Mouse (Mus musculus) adrenal gland, postnatal 36 days (tissue): ENCODE measurements around the gene Ptcra. TPM values are rescaled to one million over a fixed set of nuclear protein-coding genes. Genes with fewer than 3 reads are reported as not detected.
A peak's percentile ranks its signal among the peaks of the same experiment; 100 is the strongest.
"Not testable (repeated sequence)": the region's sequence is repeated elsewhere in the genome, so short reads cannot be mapped to it uniquely, and the experiment has no call there.

Source experiments
- DNase-seq, 2 experiments: peaks; one replicate each; pipeline ENCODE4 v3.0.0; 2021; ENCODE audit warnings: mixed read lengths in 1 of 2
- long read RNA-seq, 2 experiments: library from polyadenylated mRNA; stranded (forward); transcript quantifications; one replicate each; pipeline ENCODE4 v2.0.0; 2021; ENCODE audit warnings: borderline sequencing depth in 2 of 2
- total RNA-seq, 2 experiments: library from RNA; stranded (reverse); gene quantifications; 2 replicates each; pipeline ENCODE4 v1.2.3; 2021

Gene Ptcra
- total RNA-seq, result not detected
- long read RNA-seq, experiment 1, partial matches to known transcripts, result 0 of 1 reads
- long read RNA-seq, experiment 1, other reads (novel, unspliced or antisense), result 1 of 1 reads
- long read RNA-seq, experiment 2, result 0 reads

DNA sequence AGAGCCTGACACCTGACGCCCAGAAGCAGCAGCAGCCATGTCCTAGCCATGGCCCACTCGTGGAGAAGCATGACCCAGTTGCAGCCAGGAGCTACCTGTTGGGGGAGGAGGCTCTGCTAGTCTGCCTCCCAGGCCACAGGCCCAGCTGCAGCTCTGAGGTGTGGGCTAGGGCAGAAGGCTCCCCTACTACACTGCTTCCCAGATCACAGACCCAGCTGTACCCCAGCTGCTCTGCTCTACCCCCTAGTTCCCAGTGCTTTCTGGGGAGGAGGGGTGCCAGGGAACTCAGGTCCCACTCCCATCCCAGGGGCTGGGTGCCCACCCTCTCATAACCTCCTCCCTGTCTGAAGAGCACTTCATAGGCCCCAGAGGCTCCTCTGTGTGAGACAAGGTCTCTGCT, at the start of gene Ptcra:
Gene Ptcra (minus strand): TSS at position 169 of the 400 bp plus-strand sequence.
- no peak for DNase-seq

DNA sequence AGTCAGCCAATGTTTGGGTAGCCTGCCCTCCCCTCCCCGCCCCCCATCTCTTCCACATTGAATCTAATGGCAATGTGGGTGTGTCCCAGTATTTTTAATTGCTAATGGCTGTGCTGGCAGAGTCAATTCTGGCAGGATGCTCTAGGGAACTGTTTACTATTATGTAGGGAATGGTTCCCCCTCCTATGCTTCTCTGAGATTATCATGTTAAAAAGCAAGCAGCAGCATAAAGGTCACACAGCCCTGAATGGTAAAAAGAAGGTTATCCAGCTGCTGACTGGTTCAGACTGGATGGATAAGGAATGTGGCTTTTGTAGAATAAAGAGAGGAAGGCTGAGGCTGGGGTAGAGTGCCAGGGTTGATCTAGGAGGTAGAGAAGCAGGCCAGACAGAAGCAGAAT, 48.9 kb upstream of the Ptcra start:
- DNase-seq, result no peak

- DNase-seq, result no peak
Observed at GRCm38 (mm10) chr17:46810672-46811071, 47.2 kb upstream of the Ptcra start.

- no peak for DNase-seq
Observed at GRCm38 (mm10) chr17:46809131-46809830, 45.8 kb upstream of the Ptcra start.

- no peak for DNase-seq
Observed at GRCm38 (mm10) chr17:46808376-46808775, 44.9 kb upstream of the Ptcra start.

DNA sequence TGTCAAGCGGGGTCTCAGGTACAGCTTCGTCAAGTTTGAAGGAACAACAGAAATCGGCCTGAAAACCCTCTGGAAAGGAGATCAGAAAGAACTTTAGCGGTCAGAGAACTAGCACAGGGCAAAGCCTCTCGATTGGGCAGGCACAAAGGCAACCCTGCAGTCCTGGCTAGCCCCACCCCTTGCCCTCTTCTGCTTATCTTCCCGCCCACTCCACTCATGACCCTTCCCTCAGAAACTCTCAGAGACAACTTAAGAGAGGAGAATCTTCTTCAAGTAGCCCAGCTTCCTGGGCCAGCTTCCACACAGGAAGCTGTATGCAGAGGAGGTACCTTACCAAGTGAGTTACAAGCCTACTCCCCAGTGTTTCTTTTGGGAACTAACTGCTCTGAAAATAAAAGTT, 38.2 kb upstream of the Ptcra start:
- no peak for DNase-seq

- DNase-seq, result no peak
Observed at GRCm38 (mm10) chr17:46799680-46800079, 36.2 kb upstream of the Ptcra start.

- no peak for DNase-seq
Observed at GRCm38 (mm10) chr17:46797386-46797785, 33.9 kb upstream of the Ptcra start.

DNA sequence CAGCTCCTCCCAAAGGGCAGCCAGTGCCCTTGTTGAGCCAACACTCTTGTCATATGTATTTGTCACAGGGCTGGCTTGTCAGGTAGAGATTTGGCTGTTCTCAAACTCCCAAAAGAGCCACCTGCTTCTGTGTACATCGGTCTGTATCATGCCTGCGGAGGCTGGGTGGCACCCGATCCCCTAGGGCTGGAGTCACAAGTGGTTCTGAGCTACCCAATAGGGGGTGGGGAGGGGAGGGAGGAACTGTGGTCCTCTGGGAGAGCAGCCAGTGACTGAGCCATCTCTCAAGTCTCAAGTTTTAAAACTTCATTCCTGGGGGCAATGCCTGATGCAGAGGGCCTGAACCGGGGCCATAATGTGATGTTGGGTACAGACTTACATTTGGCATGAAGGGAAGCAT, 33.2 kb upstream of the Ptcra start:
- no peak for DNase-seq

DNA sequence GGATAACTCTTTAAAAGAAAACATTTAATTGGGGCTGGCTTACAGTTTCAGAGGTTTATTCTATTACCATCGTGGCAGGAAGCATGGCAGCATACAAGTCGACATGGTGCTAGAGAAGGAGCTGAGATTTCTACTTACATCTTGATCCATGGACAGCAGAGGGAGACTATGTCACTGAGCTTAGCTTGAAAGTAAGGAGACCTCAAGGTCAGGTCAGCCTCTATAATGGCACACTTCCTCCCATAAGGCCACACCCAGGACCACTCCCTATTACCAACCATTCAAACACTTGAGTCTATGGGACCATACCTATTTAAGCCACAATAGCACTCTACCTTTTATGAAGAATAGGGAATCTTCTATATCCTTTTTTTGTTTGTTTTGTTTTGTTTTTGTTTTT, 29.5 kb upstream of the Ptcra start:
- DNase-seq, result no peak

DNA sequence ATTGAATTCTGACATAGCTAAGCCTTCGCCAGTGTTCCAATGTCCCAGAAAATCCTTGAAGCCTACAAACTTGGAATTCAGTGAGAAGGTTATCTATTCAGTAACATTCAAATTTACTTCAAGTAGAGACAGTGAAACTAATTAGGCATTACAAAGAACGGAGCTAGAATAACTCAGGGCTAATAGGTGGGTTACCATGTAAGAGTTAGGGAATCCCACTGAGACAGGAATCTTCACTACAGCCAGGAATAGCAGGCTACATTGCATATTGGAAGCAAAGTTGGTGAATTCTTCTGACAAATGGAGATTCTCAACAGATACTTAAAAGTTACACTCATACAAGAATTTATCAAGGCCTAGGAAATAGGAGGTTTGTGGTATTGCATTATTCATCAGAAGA, 24.5 kb upstream of the Ptcra start:
- not testable (repeated sequence) for DNase-seq

GRCm38 (mm10) chr17:46786952-46787351, 23.4 kb upstream of the Ptcra start:
- no peak for DNase-seq

- no peak for DNase-seq
Observed at GRCm38 (mm10) chr17:46783222-46783565, 19.7 kb upstream of the Ptcra start.

DNA sequence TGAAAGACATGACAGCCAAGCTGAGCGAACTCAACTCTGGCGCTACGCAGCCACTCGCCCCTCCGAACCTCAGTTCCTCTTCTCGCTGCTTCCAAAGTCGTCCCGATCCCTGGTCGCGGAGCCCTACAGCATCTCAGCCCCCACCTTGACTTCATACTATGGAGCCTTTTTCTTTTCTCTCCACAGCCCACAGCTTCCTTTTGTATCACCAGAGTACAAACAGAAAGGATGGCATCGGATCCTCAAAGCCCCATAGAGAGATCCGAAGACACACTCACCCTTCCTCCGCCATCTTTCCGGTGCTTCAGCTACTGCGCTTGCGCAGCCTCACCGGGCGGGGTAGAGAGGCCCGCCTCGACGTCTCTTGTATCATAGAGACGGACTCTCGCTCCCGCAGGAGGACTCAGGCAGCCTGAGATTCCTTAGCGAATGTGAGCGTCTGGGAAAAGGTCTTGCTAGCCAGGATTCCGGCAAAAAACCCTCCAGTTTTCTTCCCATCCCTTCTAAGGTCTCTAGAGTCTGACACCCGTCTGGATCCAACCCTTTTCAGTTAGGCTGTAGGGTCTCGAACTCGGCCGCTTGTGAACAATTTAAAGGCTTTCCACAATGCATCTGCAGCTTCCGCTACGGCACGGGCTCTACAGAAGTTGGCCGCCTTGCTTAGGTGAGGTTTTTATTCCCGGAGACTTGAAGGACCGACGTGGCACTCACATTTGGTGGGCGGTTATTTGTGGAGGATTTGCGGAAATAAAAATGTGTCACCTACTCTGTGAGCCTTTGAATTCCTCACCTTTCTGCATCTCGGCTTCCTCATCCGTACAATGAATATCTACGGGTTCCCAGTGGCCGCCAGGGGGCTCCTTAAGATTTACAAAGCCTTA, 19.1 kb upstream of the Ptcra start, which contains the start of gene Rpl7l1:
Gene Rpl7l1 (minus strand): TSS at position 332 of the 881 bp plus-strand sequence.
- DNase-seq, result peak; percentile 92 to 93

DNA sequence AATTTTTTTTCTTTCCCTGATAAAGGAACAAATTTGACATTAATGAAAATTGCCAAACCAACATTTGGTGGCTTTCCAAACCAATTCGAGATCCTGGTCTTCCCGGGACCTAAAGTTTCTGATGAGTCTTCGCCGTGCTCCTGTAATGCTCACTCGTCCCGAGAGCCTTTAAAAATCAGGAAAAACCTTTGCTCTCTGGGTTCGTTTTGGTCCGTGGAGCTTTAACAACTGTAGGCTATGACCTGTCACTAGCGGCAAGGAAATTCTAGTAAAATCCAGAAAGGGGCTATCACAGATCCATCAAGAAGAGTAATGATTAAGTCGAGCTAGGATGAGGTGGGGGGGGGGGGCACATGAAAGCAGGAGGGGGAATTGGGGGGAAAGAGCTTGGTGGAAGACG, 18.4 kb upstream of the Ptcra start:
- DNase-seq, result no peak

- no peak for DNase-seq
Observed at GRCm38 (mm10) chr17:46776087-46776486, 12.6 kb upstream of the Ptcra start.

- DNase-seq, result no peak
Observed at GRCm38 (mm10) chr17:46775070-46775469, 11.6 kb upstream of the Ptcra start.

DNA sequence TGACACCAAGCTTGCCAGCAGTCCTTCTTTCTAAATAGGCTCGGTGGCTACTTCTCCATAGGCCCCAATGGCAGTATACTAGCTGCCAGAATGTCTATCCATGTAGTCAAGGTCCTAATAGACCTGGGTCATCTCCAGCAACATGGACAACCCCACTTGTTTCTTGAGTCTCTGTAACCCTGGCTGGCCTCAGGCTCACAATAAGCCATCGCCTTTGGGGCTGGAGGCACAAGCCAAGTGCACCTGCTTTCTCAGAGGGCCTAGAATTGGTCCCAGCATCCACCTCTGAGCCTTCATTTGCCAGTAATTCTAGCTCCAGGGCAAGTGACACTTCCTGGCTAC, 10.6 kb upstream of the Ptcra start:
- DNase-seq, result no peak

GRCm38 (mm10) chr17:46773278-46774130, 10.0 kb upstream of the Ptcra start:
- peak in 1 of 2 experiments; percentile 28 for DNase-seq

GRCm38 (mm10) chr17:46772404-46773277, 9.1 kb upstream of the Ptcra start, which contains the start of gene 2310039H08Rik:
Gene 2310039H08Rik (plus strand): TSS chr17:46772635.
- DNase-seq, result peak; percentile 88 to 89

- no peak for DNase-seq
Observed at GRCm38 (mm10) chr17:46772038-46772403, 8.5 kb upstream of the Ptcra start.
